Mouse (Mus musculus) heart, adult 10 weeks (tissue): ENCODE measurements around the gene Irak3. TPM values are rescaled to one million over a fixed set of nuclear protein-coding genes. Genes with fewer than 3 reads are reported as not detected.

Experiments used
- polyA plus RNA-seq: library from polyadenylated mRNA; stranded (reverse); fragments of 350-450 nt; fragmentation: Illumina TruSeq; extraction: RNeasy Lipid Tissue Mini Kit (QIAGEN cat#74804); gene quantifications from one replicate; pipeline ENCODE4 v1.2.3, GENCODE M21; 2014; ENCODE audit warnings: low read depth, low replicate concordance

Gene Irak3
- polyA plus RNA-seq = 4.3 TPM

DNA sequence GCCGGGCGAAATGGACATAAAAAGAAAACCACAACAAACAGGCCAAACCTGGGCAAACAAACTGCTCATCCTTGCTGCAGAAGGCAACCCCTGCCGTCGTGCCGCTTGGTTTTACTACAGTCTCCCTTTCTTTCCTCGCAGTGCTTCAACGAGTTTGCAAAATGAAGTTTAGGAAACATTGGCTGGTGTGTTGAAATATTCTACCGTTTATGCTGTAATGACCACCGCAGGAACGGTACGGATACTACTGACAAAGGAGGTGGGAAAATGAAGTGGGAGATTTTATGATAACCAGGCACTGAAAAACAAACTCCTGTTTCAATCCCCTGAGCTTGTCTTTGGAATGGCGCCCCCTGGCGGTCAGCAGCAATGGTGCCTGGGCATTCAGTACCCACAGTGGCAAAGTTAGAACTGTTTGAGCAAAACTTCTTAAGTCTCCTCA is at the start of gene Irak3:
Gene Irak3 (minus strand): TSS at position 170 of the 442 bp plus-strand sequence.

GRCm38 (mm10) chr10:120226871-120227661 is 25.1 kb upstream of the Irak3 start, which contains the start of gene Llph:
Llph (plus strand) TSS chr10:120227070.

GRCm38 (mm10) chr10:120201131-120201921 is 604 bp downstream of the Irak3 start, which contains the start of gene Tmbim4:
Tmbim4 (plus strand) TSS chr10:120201590.

DNA sequence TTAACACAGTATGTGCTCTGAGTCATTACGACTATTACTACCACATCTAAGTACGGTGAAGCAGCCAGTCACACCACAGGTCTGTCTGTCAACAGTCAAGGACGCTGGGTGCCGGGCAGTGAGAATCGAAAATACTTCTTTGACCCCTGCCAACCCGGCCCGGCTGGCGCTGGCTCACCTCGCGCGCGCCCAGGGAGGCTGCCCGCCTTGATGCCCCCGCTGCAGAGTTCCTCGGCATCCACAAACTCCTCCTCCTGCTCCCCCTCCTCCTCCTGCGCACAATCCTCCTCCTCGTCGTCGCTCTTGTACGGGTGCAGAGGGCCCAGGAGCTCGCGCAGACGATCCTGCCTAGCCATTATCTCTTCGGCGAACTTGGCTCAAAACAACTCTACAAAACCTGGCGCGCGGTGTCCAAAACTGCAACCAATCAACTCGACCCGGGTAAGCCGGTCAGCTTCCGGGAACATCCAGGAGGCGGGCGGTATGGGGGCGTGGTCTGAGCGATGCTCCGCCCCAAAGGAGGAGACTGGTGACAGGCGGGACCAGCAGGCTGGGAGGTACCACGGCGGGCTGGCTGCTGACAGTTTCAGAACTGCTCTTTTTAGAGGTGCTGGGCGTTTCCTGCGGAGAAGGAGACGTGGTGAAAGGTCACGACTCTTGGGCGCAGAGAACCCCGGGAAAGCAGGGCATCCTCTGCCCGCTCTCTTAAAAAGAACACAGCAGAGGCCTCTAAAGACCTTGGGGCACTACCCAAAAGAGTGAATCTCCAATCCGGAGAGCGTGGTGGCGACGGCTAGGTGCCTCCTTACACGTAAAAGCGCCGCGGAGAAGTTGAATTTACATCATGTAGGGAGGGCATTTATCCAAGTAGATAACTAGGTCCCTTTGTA is 89.2 kb downstream of the Irak3 start, which contains the start of gene Helb:
Gene Helb (minus strand): TSS at position 481 of the 890 bp plus-strand sequence.

Other genes starting within 250 kb of the Irak3 start
- 7.9 TPM for gene Helb, start 89.1 kb downstream of the Irak3 start, polyA plus RNA-seq
- 112 TPM for gene Tmbim4, start 540 bp downstream of the Irak3 start, polyA plus RNA-seq
- gene Llph, start 24.9 kb upstream of the Irak3 start, polyA plus RNA-seq = 21.3 TPM